Mouse (Mus musculus) forebrain, embryonic 12.5 days (tissue): ENCODE data around the gene Zfp607a. TPM values are rescaled to one million over a fixed set of nuclear protein-coding genes. Genes with fewer than 3 reads are reported as not detected.
"Not testable (repeated sequence)": the region's sequence is repeated elsewhere in the genome, so short reads cannot be mapped to it uniquely, and the experiment has no call there.

Experiments used
- ATAC-seq: fragments of 200-750 bp; cut with Nextera tagmentation; 2 replicates; pipeline ENCODE4 v1.8.0; 2017; ENCODE audit warnings: moderate TSS enrichment; ENCODE audit not compliant: low FRiP score
- H3K27ac ChIP-seq: fragments of 300-500 bp; sonication (generic); 2 replicates; pipeline ENCODE4 v1.5.1; 2016; ENCODE audit warnings: mild to moderate bottlenecking
- H3K27me3 ChIP-seq: fragments of 300-500 bp; sonication (generic); 2 replicates; pipeline ENCODE4 v1.6.1; 2016; ENCODE audit warnings: mild to moderate bottlenecking
- H3K36me3 ChIP-seq: fragments of 300-500 bp; sonication (generic); replicated peaks from 2 replicates; pipeline ENCODE4 v1.6.1; 2016; ENCODE audit warnings: mild to moderate bottlenecking
- H3K4me1 ChIP-seq: fragments of 300-500 bp; sonication (generic); 2 replicates; pipeline ENCODE4 v1.6.1; 2016
- H3K4me2 ChIP-seq: fragments of 300-500 bp; sonication (generic); 2 replicates; pipeline ENCODE4 v1.6.1; 2016; ENCODE audit warnings: mild to moderate bottlenecking, moderate library complexity
- H3K4me3 ChIP-seq: fragments of 300-500 bp; sonication (generic); replicated peaks from 2 replicates; pipeline ENCODE4 v1.5.1; 2016; ENCODE audit warnings: mild to moderate bottlenecking
- H3K9ac ChIP-seq: fragments of 300-500 bp; sonication (generic); 2 replicates; pipeline ENCODE4 v1.6.1; 2016; ENCODE audit warnings: mild to moderate bottlenecking
- H3K9me3 ChIP-seq: fragments of 300-500 bp; sonication (generic); 2 replicates; pipeline ENCODE4 v1.6.1; 2016
- WGBS: fragments of 180-500 bp; shearing (Covaris S2); methylation state at CpG from one replicate; pipeline ENCODE4 v1.1.7; 2016; 5-methylcytosine and 5-hydroxymethylcytosine counted together
- polyA plus RNA-seq: library from polyadenylated mRNA; unstranded; fragments of >200 nt; fragmentation: Nextera tagmentation; extraction: Ambion mirVana; gene quantifications from 2 replicates; pipeline ENCODE4 v1.2.1, GENCODE M21; 2016

Gene Zfp607a
- polyA plus RNA-seq, 1 experiment from 2014 or later = 3.6 TPM

DNA sequence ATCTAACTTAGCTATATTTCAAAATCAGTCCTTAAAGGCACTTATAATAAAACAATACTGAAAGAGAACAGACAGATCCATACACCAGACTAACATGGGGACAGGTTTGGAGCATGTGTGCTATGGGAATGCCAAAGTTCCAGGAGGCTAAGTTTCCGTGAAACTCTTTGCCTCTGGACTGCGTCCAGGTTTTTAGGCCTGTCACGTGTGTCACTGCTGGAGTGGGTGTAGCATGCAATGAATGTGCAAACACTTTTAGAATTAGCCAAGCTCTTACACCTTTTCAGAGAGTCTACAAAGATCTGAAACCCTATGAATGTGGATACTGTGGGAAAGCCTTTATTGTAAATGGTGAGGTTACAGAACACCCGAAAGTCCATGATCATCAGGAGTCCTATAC is 24.4 kb downstream of the Zfp607a start:
- peaks cover 61% of the 10 kb centered on the region for H3K36me3 ChIP-seq

DNA sequence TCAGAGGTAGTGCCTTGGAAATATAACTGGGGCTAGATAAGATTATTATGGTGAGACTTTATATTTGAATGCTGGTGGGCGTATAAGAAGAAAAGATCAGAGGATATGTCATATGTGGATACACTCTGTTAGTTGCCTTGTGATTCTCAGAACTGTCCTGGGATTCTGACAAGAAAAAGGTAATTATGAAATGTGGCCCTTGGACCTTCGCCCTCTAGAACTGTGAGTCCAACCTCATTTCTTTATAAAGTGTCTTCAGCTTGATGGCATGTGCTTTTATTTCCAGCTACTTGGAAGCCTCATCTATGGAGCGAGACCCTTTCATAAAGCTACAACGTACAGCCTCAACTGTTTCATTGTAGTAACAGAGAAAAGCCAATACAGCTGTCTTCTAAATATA is 43.3 kb downstream of the Zfp607a start:
- H3K36me3 ChIP-seq = no peaks in the 10 kb centered on the region
- H3K27me3 ChIP-seq = no peaks in the 10 kb centered on the region
- no peak overlapping the region for H3K27ac ChIP-seq
- H3K4me3 ChIP-seq = no peak overlapping the region
- no peak overlapping the region for H3K4me2 ChIP-seq
- no peaks in the 10 kb centered on the region for H3K4me1 ChIP-seq
- WGBS = 90% methylated on average over 4 of the region's 4 CpGs
- no peak for ATAC-seq
- 0 out of 2 replicates have a peak, but pooled peaks cover 8% of the 10 kb centered on the region for H3K9me3 ChIP-seq
- no peak overlapping the region for H3K9ac ChIP-seq

More for the DNA sequence above, 24.4 kb downstream of the Zfp607a start:
- H3K9ac ChIP-seq = no peak overlapping the region
- 95% methylated on average over 4 of the region's 4 CpGs for WGBS
- no peaks in the 10 kb centered on the region for H3K4me1 ChIP-seq
- no peaks in the 10 kb centered on the region for H3K27me3 ChIP-seq
- H3K4me2 ChIP-seq = no peak overlapping the region
- no peak for ATAC-seq
- H3K4me3 ChIP-seq = no peak overlapping the region
- H3K9me3 ChIP-seq = no peaks in the 10 kb centered on the region; the same call in 1 of the 2 replicates
- no peak overlapping the region for H3K27ac ChIP-seq

DNA sequence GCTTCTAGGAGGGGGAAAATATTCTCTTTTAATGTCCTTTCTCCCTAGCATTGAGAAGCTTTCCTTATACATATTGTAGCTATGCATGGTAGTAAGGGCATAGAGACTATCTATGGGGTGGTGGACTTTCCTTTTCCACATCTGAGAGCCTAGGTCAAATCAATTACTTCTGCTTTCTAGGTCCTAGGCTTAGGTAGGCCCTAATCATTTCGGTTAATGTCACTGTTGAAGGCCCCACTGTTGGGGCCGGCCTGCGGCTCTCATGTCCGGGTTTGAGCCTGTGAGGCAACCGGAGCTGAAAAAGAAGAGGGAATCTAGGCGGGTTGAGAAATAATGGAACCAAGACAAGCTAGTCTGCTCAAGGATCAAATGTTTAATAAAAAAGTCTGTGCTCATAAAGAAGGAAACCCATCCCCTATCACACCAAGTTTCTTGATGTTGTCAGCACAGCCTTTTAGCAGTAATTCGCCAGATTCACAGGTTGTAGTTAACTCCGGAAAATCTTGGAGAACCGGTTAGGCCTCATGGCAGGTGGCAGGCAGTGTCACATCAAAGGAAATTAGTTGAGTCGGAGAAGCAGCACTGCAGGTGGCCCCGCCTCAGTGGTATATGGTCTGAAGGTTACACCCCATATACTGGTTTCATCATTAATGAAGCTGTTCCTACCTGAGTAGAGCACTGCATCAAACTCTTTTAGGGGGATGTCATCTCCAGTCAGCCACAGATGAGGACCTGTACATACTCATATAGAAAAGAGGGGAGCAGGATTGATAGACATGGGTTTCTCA is 47.9 kb downstream of the Zfp607a start:
- Histone ChIP-seq H3K36me3 (peaks cover 4% of the 10 kb centered on the region), H3K27me3 (no peaks in the 10 kb centered on the region), H3K9me3 (0 out of 2 replicates have a peak, but pooled peaks cover 8% of the 10 kb centered on the region), H3K27ac (no peak overlapping the region), H3K9ac (no peak overlapping the region), H3K4me1 (no peaks in the 10 kb centered on the region), H3K4me2 (no peak overlapping the region), H3K4me3 (no peak overlapping the region)
- 79% methylated on average over 11 of the region's 11 CpGs for WGBS
- no peak for ATAC-seq

DNA sequence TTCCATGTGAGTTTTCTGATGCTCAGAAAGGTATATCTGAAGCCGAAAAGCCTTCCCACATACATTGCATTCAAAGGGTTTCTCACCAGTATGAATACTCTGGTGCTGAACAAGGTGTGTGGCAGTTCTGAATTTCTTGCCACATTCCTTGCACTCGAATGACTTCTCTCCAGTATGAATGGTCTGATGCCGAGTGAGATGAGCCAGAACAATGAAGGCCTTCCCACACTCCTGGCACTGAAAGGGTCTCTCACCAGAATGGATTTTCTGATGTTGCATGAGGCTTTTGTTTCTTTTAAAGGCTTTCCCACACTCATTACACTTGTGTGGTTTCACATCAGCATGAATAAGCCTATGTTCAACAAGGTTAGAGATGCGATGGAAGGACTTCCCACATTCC is 53.6 kb downstream of the Zfp607a start:
- not testable (repeated sequence) for H3K9me3 ChIP-seq, H3K27me3 ChIP-seq, ATAC-seq, H3K27ac ChIP-seq, H3K4me2 ChIP-seq, H3K9ac ChIP-seq, H3K4me3 ChIP-seq, H3K4me1 ChIP-seq
- peaks cover 37% of the 10 kb centered on the region for H3K36me3 ChIP-seq
- WGBS = 61% methylated on average over 4 of the region's 4 CpGs

DNA sequence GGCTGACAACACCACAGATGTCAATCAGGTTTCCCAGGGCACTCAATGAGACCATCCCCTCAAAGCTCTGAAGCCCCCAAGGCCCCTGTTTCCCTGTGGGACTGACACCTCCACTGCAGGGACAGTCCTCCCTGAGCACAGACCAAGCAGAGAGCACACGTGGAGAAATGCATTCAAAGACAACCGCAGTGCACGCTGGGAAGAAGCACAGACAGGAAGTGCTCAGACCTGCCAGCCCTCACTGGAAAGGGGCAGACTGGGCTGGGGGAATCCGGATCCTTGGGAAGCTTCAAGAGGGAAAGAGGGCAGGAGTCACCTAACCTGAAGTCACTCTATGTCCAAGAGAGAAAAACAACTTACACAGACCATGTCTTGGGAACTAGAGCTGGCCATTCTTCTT is 69.7 kb downstream of the Zfp607a start:
- not testable (repeated sequence) for H3K9me3 ChIP-seq, H3K27ac ChIP-seq, H3K4me1 ChIP-seq, ATAC-seq, H3K4me3 ChIP-seq, H3K4me2 ChIP-seq, H3K9ac ChIP-seq, H3K27me3 ChIP-seq
- 47% methylated on average over 4 of the region's 4 CpGs for WGBS
- peaks cover 24% of the 10 kb centered on the region for H3K36me3 ChIP-seq

DNA sequence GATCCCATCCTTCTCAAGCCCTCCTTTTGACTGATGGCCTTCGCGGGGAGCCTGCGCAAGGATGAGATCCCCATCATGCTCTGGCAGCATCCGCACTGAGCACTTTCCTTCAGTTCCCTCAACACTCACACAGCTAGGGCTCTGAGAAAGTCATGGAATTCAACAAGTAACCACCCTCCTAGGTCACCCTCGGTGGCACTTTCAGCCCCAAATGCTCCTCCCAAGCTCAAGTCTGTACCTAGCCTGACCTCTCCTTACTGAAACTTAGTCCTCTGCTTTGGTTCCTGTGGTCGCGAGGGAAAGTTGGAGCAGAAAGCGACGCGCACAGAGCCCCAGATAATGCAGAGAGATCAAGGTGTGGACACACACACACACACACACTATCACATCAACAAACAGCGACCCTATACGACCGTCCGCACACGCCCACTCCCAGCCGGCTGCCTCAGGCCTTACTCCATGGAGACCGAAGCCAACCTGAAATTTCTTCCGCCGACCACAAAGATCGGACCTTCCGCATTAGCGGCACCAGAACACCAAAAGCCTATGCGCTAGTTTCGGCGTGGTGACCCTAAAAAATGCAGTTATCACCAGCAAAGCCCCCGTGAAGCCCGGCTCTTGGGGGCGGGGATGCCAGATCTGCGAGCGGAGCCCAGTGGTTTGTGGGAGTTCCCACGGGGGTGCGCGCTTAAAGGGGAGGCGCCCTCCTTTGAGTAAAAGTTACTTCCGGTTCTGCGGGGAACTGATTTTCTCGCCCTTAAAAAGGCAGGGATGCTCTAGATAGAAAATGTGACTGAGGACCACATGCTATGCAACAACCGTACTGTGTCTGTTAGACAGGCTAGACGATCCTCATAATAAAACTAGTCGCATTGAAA is 71.7 kb downstream of the Zfp607a start, which contains the start of gene Zfp974:
Zfp974 (minus strand) TSS at position 643 of the 878 bp plus-strand sequence.
- H3K27ac ChIP-seq = no peak within 1 kb of the TSS
- 0 out of 2 replicates have a peak, but pooled peaks cover 3% of the 10 kb centered on the region for H3K27me3 ChIP-seq
- ATAC-seq = peak; percentile 75
- no peaks in the 10 kb centered on the region for H3K9me3 ChIP-seq
- H3K9ac ChIP-seq = peak within 1 kb of the TSS; percentile 80
- H3K4me3 ChIP-seq = peak within 1 kb of the TSS; percentile 72
- 4% methylated on average over 40 of the region's 40 CpGs for WGBS
- H3K4me1 ChIP-seq = peaks cover 13% of the 10 kb centered on the region
- H3K4me2 ChIP-seq = peak within 1 kb of the TSS; percentile 82
- H3K36me3 ChIP-seq = peaks cover 13% of the 10 kb centered on the region

Other genes starting within 250 kb of the Zfp607a start
- gene Ttc9b, start 203.6 kb upstream of the Zfp607a start, polyA plus RNA-seq = 21.4 and 24.8 TPM in 2 replicates
- 15.4 and 16.2 TPM in 2 replicates for gene Map3k10, start 182.9 kb upstream of the Zfp607a start, polyA plus RNA-seq
- 9.6 and 10.1 TPM in 2 replicates for gene Zfp607b, start 168.2 kb upstream of the Zfp607a start, polyA plus RNA-seq
- 108 and 118 TPM in 2 replicates for gene Zfp60, start 126.1 kb upstream of the Zfp607a start, polyA plus RNA-seq
- 2.7 and 3.2 TPM in 2 replicates for gene Zfp626, start 50.3 kb upstream of the Zfp607a start, polyA plus RNA-seq
- 11.7 TPM in 2 replicates for gene Zfp59, start 18.9 kb upstream of the Zfp607a start, polyA plus RNA-seq
- gene Zfp974, start 71.9 kb downstream of the Zfp607a start, polyA plus RNA-seq = 15.4 and 15.9 TPM in 2 replicates
- 23.7 and 26.1 TPM in 2 replicates for gene Zfp780b, start 121.6 kb downstream of the Zfp607a start, polyA plus RNA-seq
- gene Zfp850, start 156.6 kb downstream of the Zfp607a start, polyA plus RNA-seq = 7.4 and 7.7 TPM in 2 replicates
- 374 and 379 TPM in 2 replicates for gene Psmc4, start 192.6 kb downstream of the Zfp607a start, polyA plus RNA-seq
- 0.20 and 0.26 TPM in 2 replicates for gene Fcgbp, start 213.7 kb downstream of the Zfp607a start, polyA plus RNA-seq